Mouse (Mus musculus) myocyte (in vitro differentiated cells): ENCODE data around the gene Gamt.

Experiments used
- CEBPB ChIP-seq: IDR thresholded peaks from 2 replicates; pipeline ENCODE4 v1.6.1; 2011; ENCODE audit warnings: mild to moderate bottlenecking, moderate library complexity; ENCODE audit not compliant: poor library complexity, insufficient read depth, severe bottlenecking
- E2F4 ChIP-seq: IDR thresholded peaks from one replicate; pipeline ENCODE4 v1.6.1; 2011; ENCODE audit warnings: mild to moderate bottlenecking, control low read depth, moderate library complexity; ENCODE audit not compliant: insufficient read depth
- MAX ChIP-seq: IDR thresholded peaks from one replicate; pipeline ENCODE4 v1.6.1; 2011; ENCODE audit warnings: low read depth, mild to moderate bottlenecking, control low read depth
- POLR2A ChIP-seq: IDR thresholded peaks from one replicate; pipeline ENCODE4 v1.6.1; 2011; ENCODE audit warnings: low read depth, mild to moderate bottlenecking, control low read depth, moderate library complexity; ENCODE audit not compliant: insufficient read length
- POLR2AphosphoS2 ChIP-seq: IDR thresholded peaks from one replicate; pipeline ENCODE4 v1.6.1; 2011; ENCODE audit warnings: low read depth, control low read depth; ENCODE audit not compliant: insufficient read length
- REST ChIP-seq: IDR thresholded peaks from one replicate; pipeline ENCODE4 v1.6.1; 2011; ENCODE audit warnings: mild to moderate bottlenecking, control low read depth, moderate library complexity; ENCODE audit not compliant: insufficient read depth, insufficient read length
- USF1 ChIP-seq: IDR thresholded peaks from one replicate; pipeline ENCODE4 v1.6.1; 2011; ENCODE audit warnings: low read depth, mild to moderate bottlenecking, control low read depth, moderate library complexity

GRCm38 (mm10) chr10:80294311-80294710 lies 33.5 kb upstream of the Gamt start:
- TF ChIP-seq MAX: no peak
- TF ChIP-seq POLR2A: peak; percentile 44
- TF ChIP-seq E2F4: no peak
- no peak for TF ChIP-seq CEBPB
- no peak for TF ChIP-seq USF1
- no peak for TF ChIP-seq REST
- no peak for TF ChIP-seq POLR2AphosphoS2
